Mouse (Mus musculus) testis, adult 2 months (tissue): ENCODE measurements at regions not wholly inside any gene's neighbourhood (a gene's known extent, or its start where the extent isn't known, plus 50 kb on each side); places are given as distances from the start of the nearest gene placed in this dataset.

Source experiments
- CTCF ChIP-seq: fragments of 200-500 bp; IDR thresholded peaks from 2 replicates; pipeline ENCODE4 v1.5.1; 2012; ENCODE audit warnings: low read depth, mild to moderate bottlenecking, inconsistent platforms, low read length, moderate library complexity; ENCODE audit not compliant: control insufficient read depth, insufficient read depth, insufficient replicate concordance
- POLR2A ChIP-seq: fragments of 200-500 bp; IDR thresholded peaks from 2 replicates; pipeline ENCODE4 v1.6.1; 2012; ENCODE audit warnings: low read depth, mild to moderate bottlenecking, inconsistent platforms, low read length, moderate library complexity; ENCODE audit not compliant: control insufficient read depth

DNA sequence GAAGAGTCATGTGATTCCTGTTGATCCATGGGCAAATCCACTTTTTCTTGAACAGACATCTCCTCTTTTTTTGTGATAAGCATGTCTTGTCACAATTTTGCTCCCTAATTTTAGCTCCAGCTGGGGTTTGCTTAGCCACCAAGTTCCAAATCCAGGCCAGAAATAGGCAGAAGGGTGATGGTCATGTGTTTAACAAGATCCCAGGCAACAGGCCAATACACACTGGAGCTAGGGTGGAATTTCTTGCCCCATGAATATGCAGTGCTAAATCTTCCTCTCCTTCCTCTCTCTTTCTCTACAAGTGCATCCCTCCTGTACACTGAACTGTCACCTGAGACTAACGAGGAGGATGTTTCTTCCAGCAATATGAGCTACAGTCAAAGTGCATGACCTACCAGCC, 58.6 kb upstream of the Vgll2 start:
- TF ChIP-seq POLR2A (no peak), CTCF (no peak)
